Mouse (Mus musculus) left cerebral cortex, adult 2 months (tissue): ENCODE measurements around the gene Dennd1c. TPM values are rescaled to one million over a fixed set of nuclear protein-coding genes. Genes with fewer than 3 reads are reported as not detected.

ENCODE experiments used
- DNase-seq, 2 experiments: peaks; one replicate each; pipeline ENCODE4 v3.0.0; 2021 to 2022; ENCODE audit warnings: low spot score in 2 of 2, mixed read lengths in 1 of 2; ENCODE audit errors: extremely low spot score in 1 of 2
- H3K27ac ChIP-seq: fragments of 200-600 bp; 2 replicates; pipeline ENCODE4 v1.8.1; 2022
- H3K4me3 ChIP-seq: fragments of 200-600 bp; 2 replicates; pipeline ENCODE4 v1.8.1; 2022
- CTCF ChIP-seq: fragments of 200-600 bp; IDR thresholded peaks from 2 replicates; pipeline ENCODE4 v1.8.1; 2022; ENCODE audit warnings: antibody characterized with exemption, mild to moderate bottlenecking, moderate library complexity
- intact Hi-C: fragments of 180-260 bp; cut with DNase I; formaldehyde crosslinking; loops from one replicate; pipeline ENCODE4 v1.15.1; 2025
- long read RNA-seq, 2 experiments: library from polyadenylated mRNA; stranded (forward); transcript quantifications; one replicate each; pipeline ENCODE4 v2.0.0; 2021; ENCODE audit warnings: borderline mapping rate in 2 of 2
- total RNA-seq, 2 experiments: library from RNA; stranded (reverse); gene quantifications; 2 replicates each; pipeline ENCODE4 v1.2.3; 2021

The Dennd1c gene
- 1 to 10 TPM; 1.0 to 1.5 TPM for total RNA-seq
- long read RNA-seq, experiment 1, partial matches to known transcripts: 0 of 2 reads
- long read RNA-seq, experiment 1, other reads (novel, unspliced or antisense): 1 of 2 reads
- long read RNA-seq, experiment 2, partial matches to known transcripts: 0 of 2 reads
- long read RNA-seq, experiment 2, other reads (novel, unspliced or antisense): 2 of 2 reads

- intact Hi-C loops: no loop called here
- no peak for DNase-seq
- no peak for TF ChIP-seq CTCF
- Histone ChIP-seq H3K27ac (no peak within 1 kb of the TSS), H3K4me3 (no peak within 1 kb of the TSS)
These were observed at the start of gene Dennd1c for GRCm38 (mm10) chr17:57078336-57078735. TSS of gene Dennd1c (minus strand) at chr17:57078514.

- no peak overlapping the region for H3K27ac ChIP-seq
- no peak for TF ChIP-seq CTCF
- intact Hi-C loops: no loop called here
- DNase-seq: no peak
- no peak overlapping the region for H3K4me3 ChIP-seq
These were observed 47.7 kb upstream of the Dennd1c start for GRCm38 (mm10) chr17:57125853-57126622.

GRCm38 (mm10) chr17:57124792-57125191 is 46.5 kb upstream of the Dennd1c start:
- TF ChIP-seq CTCF: no peak
- DNase-seq: no peak
- no peak overlapping the region for H3K4me3 ChIP-seq
- intact Hi-C loops: no loop called here
- no peak overlapping the region for H3K27ac ChIP-seq

GRCm38 (mm10) chr17:57123192-57124118 is 45.1 kb upstream of the Dennd1c start:
- no peak for DNase-seq
- TF ChIP-seq CTCF: no peak
- intact Hi-C loops: no loop called here
- Histone ChIP-seq H3K4me3 (no peak overlapping the region), H3K27ac (no peak overlapping the region)

DNA sequence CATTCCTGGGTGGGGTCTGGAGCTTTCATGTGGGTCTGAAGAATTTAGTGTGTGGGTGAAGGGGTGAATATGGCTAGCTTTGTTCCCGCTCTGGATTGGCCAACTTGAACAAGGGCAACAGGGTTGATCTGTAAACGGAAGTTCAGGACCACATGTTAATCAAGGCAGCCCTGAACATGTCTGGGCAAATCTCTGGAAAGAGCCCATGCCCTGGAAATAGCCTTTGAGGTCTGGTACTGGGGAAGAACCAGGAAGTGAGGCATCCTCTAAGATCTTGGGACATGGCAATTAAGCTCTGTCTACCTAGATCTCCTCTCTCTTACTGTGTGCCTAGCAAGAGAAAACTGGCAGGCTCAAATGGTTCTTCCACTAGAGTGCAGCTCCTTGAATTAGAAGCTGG is 43.5 kb upstream of the Dennd1c start:
- intact Hi-C loops: no loop called here
- H3K27ac ChIP-seq: no peak overlapping the region
- no peak overlapping the region for H3K4me3 ChIP-seq
- no peak for DNase-seq
- TF ChIP-seq CTCF: no peak

DNA sequence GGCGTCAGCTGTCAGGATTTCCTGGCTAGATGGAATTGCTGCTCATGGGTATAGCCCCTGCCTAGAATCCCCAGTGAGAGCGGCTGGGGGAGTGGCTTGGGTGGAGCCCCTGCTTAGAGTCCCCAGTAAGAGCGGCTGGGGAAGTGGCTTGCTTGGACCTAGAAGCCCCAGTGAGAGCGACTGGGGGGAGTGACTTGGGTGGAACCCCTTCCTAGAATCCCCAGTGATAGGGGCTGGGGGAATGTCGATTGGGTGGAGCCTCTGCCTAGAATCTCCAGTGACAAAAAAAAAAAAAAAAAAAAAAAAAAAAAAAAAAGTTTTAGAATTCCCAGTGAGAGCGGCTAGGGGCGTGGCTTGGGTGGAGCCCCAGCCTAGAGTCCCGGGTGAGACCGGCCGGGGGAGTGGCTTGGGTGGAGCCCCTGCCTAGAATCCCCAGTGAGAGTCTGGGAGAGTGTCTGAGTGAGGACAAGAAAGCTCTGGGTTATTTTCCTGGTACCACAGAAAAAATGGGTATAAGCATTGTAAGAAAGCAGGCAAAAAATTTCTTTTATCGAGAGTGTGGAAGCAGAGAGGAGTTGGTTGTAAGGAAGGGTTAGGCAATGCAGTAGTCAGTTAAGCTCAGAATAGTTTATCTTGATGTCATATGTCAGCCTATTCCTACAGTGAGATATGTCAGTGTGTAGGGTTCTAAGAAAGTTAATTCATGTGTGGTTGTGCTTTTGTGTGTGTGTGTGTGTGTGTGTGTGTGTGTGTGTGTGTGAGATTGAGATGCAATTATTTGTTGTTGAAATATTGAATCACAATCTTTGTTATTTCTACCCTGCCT is 40.4 kb upstream of the Dennd1c start:
- intact Hi-C loops: no loop called here
- H3K4me3 ChIP-seq: no peak overlapping the region
- no peak overlapping the region for H3K27ac ChIP-seq
- DNase-seq: no peak
- TF ChIP-seq CTCF: no peak

DNA sequence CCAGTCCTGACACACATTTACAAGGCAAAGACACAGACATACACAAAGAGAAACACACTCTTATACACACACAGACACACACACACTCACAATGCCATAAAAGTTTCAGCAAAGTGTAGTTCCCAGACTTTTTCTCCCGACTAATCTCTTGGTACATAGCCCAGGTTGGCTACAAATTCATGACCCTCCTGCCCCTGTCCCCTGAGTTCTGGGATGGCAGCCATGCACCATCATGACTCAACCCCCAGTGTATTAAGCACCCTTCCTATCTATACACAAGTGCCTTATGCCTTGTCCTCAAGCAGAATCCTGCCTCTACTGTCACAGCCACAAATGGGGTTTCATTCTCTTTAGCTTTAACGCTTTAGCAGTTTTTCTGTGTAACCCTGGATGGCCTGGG is 38.5 kb upstream of the Dennd1c start:
- TF ChIP-seq CTCF: no peak
- no peak for DNase-seq
- Histone ChIP-seq H3K27ac (no peak overlapping the region), H3K4me3 (no peak overlapping the region)
- intact Hi-C loops: no loop called here

- no peak for DNase-seq
- TF ChIP-seq CTCF: no peak
- intact Hi-C loops: no loop called here
- no peak overlapping the region for H3K27ac ChIP-seq
- no peak overlapping the region for H3K4me3 ChIP-seq
These were observed 34.6 kb upstream of the Dennd1c start for GRCm38 (mm10) chr17:57112768-57113474.

- no peak overlapping the region for H3K27ac ChIP-seq
- intact Hi-C loops: no loop called here
- no peak overlapping the region for H3K4me3 ChIP-seq
- DNase-seq: no peak
- no peak for TF ChIP-seq CTCF
These were observed 31.7 kb upstream of the Dennd1c start for GRCm38 (mm10) chr17:57110005-57110404.

DNA sequence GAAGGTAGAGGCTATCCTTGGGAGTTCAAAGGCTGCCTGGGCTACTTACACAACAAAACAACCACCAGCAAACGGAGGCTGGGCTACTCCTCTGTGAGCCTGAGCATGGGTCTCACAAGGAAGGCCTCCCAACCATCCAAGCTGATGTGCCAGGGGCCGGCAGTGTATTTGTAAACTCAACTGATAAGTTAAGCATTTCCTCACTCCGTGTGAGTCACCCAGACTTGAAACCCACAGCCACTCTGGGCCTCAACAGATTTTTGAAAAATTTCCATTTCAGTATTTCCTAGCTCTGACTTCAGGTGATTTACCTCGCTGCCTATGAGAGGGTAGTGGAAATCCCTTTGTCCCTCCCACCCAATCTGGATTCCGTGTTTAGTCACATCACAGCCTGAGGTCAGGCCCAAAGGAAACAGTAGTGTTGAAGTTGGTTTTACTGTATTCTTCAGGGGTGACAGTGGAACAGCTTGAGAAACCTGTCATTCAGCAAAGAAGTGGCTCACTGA is 30.4 kb upstream of the Dennd1c start:
- intact Hi-C loops: no loop called here

More for the DNA sequence above, 30.4 kb upstream of the Dennd1c start:
- no peak for TF ChIP-seq CTCF
- no peak for DNase-seq
- no peak overlapping the region for H3K4me3 ChIP-seq
- no peak overlapping the region for H3K27ac ChIP-seq
